Mouse (Mus musculus) stomach, postnatal 0 days (tissue): ENCODE measurements around the gene 4930563M21Rik. TPM values are rescaled to one million over a fixed set of nuclear protein-coding genes. Genes with fewer than 3 reads are reported as not detected.
"Not testable (repeated sequence)": the region's sequence is repeated elsewhere in the genome, so short reads cannot be mapped to it uniquely, and the experiment has no call there.

Experiments used
- ATAC-seq: fragments of 200-750 bp; cut with Nextera tagmentation; 2 replicates; pipeline ENCODE4 v1.8.0; 2017; ENCODE audit not compliant: low FRiP score, low TSS enrichment
- DNase-seq: peaks from one replicate; pipeline ENCODE4 v3.0.0-alpha.2; 2016; ENCODE audit warnings: low spot score
- H3K27ac ChIP-seq: fragments of 300-500 bp; sonication (generic); replicated peaks from 2 replicates; pipeline ENCODE4 v1.5.1; 2014; ENCODE audit warnings: mild to moderate bottlenecking, control low read depth
- H3K27me3 ChIP-seq: fragments of 300-500 bp; sonication (generic); 2 replicates; pipeline ENCODE4 v1.6.1; 2014; ENCODE audit warnings: low read length; ENCODE audit not compliant: control insufficient read depth, insufficient read depth
- H3K36me3 ChIP-seq: fragments of 300-500 bp; sonication (generic); 2 replicates; pipeline ENCODE4 v1.6.1; 2014; ENCODE audit warnings: low read length, mixed read lengths; ENCODE audit not compliant: control insufficient read depth, insufficient read depth
- H3K4me1 ChIP-seq: fragments of 300-500 bp; sonication (generic); replicated peaks from 2 replicates; pipeline ENCODE4 v1.6.1; 2014; ENCODE audit warnings: antibody characterized with exemption; ENCODE audit not compliant: control insufficient read depth, insufficient read depth
- H3K4me2 ChIP-seq: fragments of 300-500 bp; sonication (generic); replicated peaks from 2 replicates; pipeline ENCODE4 v1.6.1; 2014; ENCODE audit warnings: low read depth, mild to moderate bottlenecking, control low read depth, moderate library complexity
- H3K4me3 ChIP-seq: fragments of 300-500 bp; sonication (generic); 2 replicates; pipeline ENCODE4 v1.5.1; 2014; ENCODE audit warnings: low read depth, low read length, control low read depth
- H3K9ac ChIP-seq: fragments of 300-500 bp; sonication (generic); 2 replicates; pipeline ENCODE4 v1.6.1; 2014; ENCODE audit warnings: mild to moderate bottlenecking, low read length, control low read depth, mixed read lengths
- H3K9me3 ChIP-seq: fragments of 300-500 bp; sonication (generic); 2 replicates; pipeline ENCODE4 v1.6.1; 2016; ENCODE audit warnings: low read length; ENCODE audit not compliant: control insufficient read depth
- CTCF ChIP-seq: IDR thresholded peaks from 2 replicates; pipeline ENCODE4 v1.5.1; 2016; ENCODE audit warnings: antibody characterized with exemption, low read depth, mild to moderate bottlenecking, moderate library complexity
- EP300 ChIP-seq: optimal IDR thresholded peaks from 2 replicates; pipeline ENCODE3; 2016; ENCODE audit warnings: antibody characterized with exemption
- WGBS: fragments of 180-500 bp; shearing (Covaris S2); extraction: QIAGEN DNeasy Blood & Tissue Kit; methylation state at CpG from one replicate; pipeline ENCODE4 v1.1.7; 2014; 5-methylcytosine and 5-hydroxymethylcytosine counted together
- polyA plus RNA-seq: library from polyadenylated mRNA; unstranded; fragments of >200 nt; fragmentation: Nextera tagmentation; extraction: Ambion mirVana; gene quantifications from 2 replicates; pipeline ENCODE4 v1.2.1, GENCODE M21; 2015

The 4930563M21Rik gene
- polyA plus RNA-seq, 1 experiment from 2014 or later = not detected

DNA sequence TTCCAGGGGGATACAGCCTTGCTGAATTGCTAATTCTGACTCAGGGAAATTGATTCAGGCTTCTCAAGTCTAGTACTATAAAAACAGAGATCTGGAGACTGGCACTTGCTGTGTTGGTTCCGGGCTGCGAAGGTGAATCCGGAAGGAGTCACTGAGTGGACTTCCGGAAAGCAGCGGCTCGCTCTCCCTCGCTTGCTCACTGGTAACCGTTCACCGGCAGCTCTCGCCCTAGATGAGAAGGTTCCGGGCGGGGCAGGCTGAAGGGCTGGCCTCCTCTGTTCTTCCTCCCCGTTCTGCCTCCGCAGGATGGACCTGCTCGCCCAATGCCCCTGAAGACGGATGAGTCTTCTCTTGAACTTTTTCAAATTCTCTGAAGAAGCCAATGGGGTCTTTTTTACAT lies 16.9 kb upstream of the 4930563M21Rik start:
- Histone ChIP-seq H3K9ac (no peak overlapping the region), H3K4me2 (no peak overlapping the region), H3K27ac (no peak overlapping the region), H3K4me3 (no peak overlapping the region), H3K27me3 (no peaks in the 10 kb centered on the region), H3K36me3 (no peaks in the 10 kb centered on the region), H3K4me1 (no peaks in the 10 kb centered on the region), H3K9me3 (no peaks in the 10 kb centered on the region)
- TF ChIP-seq EP300 (no peak), CTCF (no peak)
- ATAC-seq (no peak), DNase-seq (no peak)
- 75% methylated on average over 16 of the region's 16 CpGs for WGBS

DNA sequence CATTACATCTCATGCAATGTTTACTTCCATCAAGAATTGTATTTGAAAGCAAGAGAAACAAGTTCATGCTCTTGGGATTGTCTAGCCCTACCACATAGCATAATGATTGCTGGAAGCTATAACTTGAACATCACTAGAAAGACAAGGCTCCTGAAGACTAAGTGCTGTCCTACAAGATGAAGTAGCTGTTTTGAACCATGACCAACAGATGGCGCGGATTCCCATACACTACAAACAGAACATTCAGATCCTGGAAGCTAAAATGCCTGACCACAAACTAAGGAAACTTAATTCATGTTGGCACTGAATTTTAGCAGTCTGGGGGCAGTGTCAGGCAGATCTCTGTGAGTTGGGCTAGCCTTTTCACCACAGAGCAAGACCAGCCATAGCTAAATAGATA lies 14.4 kb upstream of the 4930563M21Rik start:
- TF ChIP-seq CTCF (peak; percentile 47), EP300 (no peak)
- H3K9me3 ChIP-seq = no peaks in the 10 kb centered on the region
- no peaks in the 10 kb centered on the region for H3K36me3 ChIP-seq
- H3K4me2 ChIP-seq = no peak overlapping the region
- no peak overlapping the region for H3K27ac ChIP-seq
- no peak overlapping the region for H3K4me3 ChIP-seq
- no peaks in the 10 kb centered on the region for H3K27me3 ChIP-seq
- no peak for DNase-seq
- no peak for ATAC-seq
- WGBS = 50% methylated on average over 2 of the region's 2 CpGs
- H3K4me1 ChIP-seq = no peaks in the 10 kb centered on the region
- no peak overlapping the region for H3K9ac ChIP-seq

DNA sequence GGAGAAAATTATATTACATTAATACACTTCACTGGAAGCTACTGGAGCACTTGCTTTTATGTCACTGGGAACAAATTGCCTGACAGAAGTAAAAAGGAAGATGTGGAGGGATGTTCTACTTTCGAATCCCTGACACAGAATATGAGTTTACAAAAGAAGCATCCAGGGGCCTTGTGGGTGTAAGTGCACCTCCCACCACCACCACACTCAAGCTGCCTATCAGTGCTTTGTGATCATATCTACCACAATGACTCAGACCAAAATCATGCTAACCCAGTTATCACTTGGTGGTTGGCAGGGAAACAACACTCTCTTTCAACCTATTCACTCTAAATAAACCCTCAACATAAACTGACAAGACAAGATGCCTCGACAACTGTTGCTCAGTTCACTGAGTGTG lies 5.7 kb downstream of the 4930563M21Rik start:
- H3K27me3 ChIP-seq, DNase-seq, H3K9me3 ChIP-seq, H3K9ac ChIP-seq, H3K4me1 ChIP-seq, H3K27ac ChIP-seq, H3K4me3 ChIP-seq, ATAC-seq, H3K4me2 ChIP-seq, H3K36me3 ChIP-seq: not testable (repeated sequence)
- no CpG with 5 or more reads among the region's 2 CpGs for WGBS

- Histone ChIP-seq H3K4me3 (no peak overlapping the region), H3K27ac (no peak overlapping the region), H3K4me1 (no peaks in the 10 kb centered on the region), H3K36me3 (no peaks in the 10 kb centered on the region), H3K4me2 (no peak overlapping the region), H3K9ac (no peak overlapping the region), H3K27me3 (no peaks in the 10 kb centered on the region), H3K9me3 (no peaks in the 10 kb centered on the region)
- TF ChIP-seq CTCF = peak; percentile 70
- TF ChIP-seq EP300 = no peak
- ATAC-seq = no peak
- 29% methylated on average over 1 of the region's 1 CpGs for WGBS
- DNase-seq = peak; percentile 17
Measured at GRCm38 (mm10) chr9:55946819-55947218, 63.5 kb downstream of the 4930563M21Rik start.

DNA sequence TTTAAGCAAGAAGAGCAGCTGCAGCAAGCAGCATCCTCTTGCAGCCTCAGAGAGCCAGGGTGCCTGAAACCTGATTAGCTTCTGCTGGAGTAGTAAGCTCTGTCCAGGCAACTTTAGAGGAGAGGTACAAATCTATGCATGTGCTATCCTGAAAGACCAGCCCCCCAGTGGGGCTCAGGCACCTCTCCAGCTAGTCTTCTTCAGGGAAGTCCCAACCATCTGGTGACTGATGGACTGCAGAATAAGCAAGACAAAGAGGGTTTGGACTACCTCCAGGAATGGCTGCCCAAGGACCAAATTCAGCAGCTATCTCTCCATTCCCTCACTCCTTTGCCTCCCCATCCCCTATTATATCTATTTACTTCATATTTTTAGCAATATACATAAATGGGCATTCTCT lies 69.0 kb downstream of the 4930563M21Rik start:
- H3K36me3 ChIP-seq = no peaks in the 10 kb centered on the region
- H3K4me2 ChIP-seq = no peak overlapping the region
- H3K9me3 ChIP-seq = no peaks in the 10 kb centered on the region
- no peak overlapping the region for H3K27ac ChIP-seq
- H3K4me3 ChIP-seq = no peak overlapping the region
- no peaks in the 10 kb centered on the region for H3K4me1 ChIP-seq
- no peak for TF ChIP-seq EP300
- TF ChIP-seq CTCF = no peak
- H3K9ac ChIP-seq = 0 out of 2 replicates have a peak overlapping the region, but pooled peaks have one; percentile 18
- no peaks in the 10 kb centered on the region for H3K27me3 ChIP-seq
- DNase-seq (no peak), ATAC-seq (no peak)

- no peak for TF ChIP-seq EP300
- no peak for TF ChIP-seq CTCF
- Histone ChIP-seq H3K27ac (peak overlapping the region; percentile 86; the same call in 1 of the 2 replicates), H3K9ac (peak overlapping the region; percentile 88), H3K4me1 (no peaks in the 10 kb centered on the region), H3K36me3 (no peaks in the 10 kb centered on the region), H3K9me3 (no peaks in the 10 kb centered on the region), H3K27me3 (no peaks in the 10 kb centered on the region), H3K4me2 (peak overlapping the region; percentile 77), H3K4me3 (peak overlapping the region; percentile 78)
- ATAC-seq (no peak), DNase-seq (no peak)
- 14% methylated on average over 6 of the region's 6 CpGs for WGBS
Measured at GRCm38 (mm10) chr9:55938618-55938985, 71.7 kb downstream of the 4930563M21Rik start.
